In genomic region chr4:46428903-46429499, GRCm38 (mm10) we compare ENCODE assay signal across 17 mouse cellular contexts. TPM values are rescaled to one million over a fixed set of nuclear protein-coding genes. Genes with fewer than 3 reads are reported as not detected.
DNase-seq lines count a peak whose midpoint lies in the region; ATAC-seq and TF ChIP-seq lines count a peak whose summit lies in the region.
"Had no signal": no experiment of that assay in that cellular context is flagged by ENCODE, and none has a peak within 500 bp of the region (broad histone marks: within the 10 kb centered on the region; RNA-seq: fewer than 3 reads in every experiment).

No protein-coding gene starts in this region.

- no peak overlapping the region for H3K4me3 ChIP-seq in midbrain, embryonic 16.5 days (ENCODE audit: low read depth, low read length)
- H3K4me3 ChIP-seq in midbrain, embryonic 11.5 days (ENCODE audit: low read depth, low read length) = no peak overlapping the region
- no peak overlapping the region for H3K4me3 ChIP-seq in forebrain, embryonic 13.5 days
- no peak overlapping the region for H3K4me3 ChIP-seq in olfactory bulb, adult 2 months (ENCODE audit: insufficient read depth, low read depth, low read length)
- H3K4me3 ChIP-seq: limb, embryonic 13.5 days had no signal

- H3K9ac ChIP-seq in midbrain, embryonic 16.5 days (ENCODE audit: low read depth, low read length) = no peak overlapping the region
- H3K9ac ChIP-seq in midbrain, embryonic 11.5 days (ENCODE audit: low read length) = no peak overlapping the region
- no peak overlapping the region for H3K9ac ChIP-seq in forebrain, embryonic 13.5 days
- H3K9ac ChIP-seq: hindbrain, embryonic 14.5 days; limb, embryonic 13.5 days had no signal

- H3K4me2 ChIP-seq in midbrain, embryonic 16.5 days (ENCODE audit: low read length) = no peak overlapping the region
- H3K4me2 ChIP-seq in midbrain, embryonic 11.5 days = no peak overlapping the region
- peak overlapping the region; percentile 37 for H3K4me2 ChIP-seq in forebrain, embryonic 13.5 days
- H3K4me2 ChIP-seq: hindbrain, embryonic 14.5 days; limb, embryonic 13.5 days had no signal

- H3K36me3 ChIP-seq in midbrain, embryonic 16.5 days (ENCODE audit: control insufficient read depth, insufficient read depth, low read length) = no peaks in the 10 kb centered on the region
- H3K36me3 ChIP-seq in midbrain, embryonic 11.5 days (ENCODE audit: control insufficient read depth, insufficient read depth, low read length) = no peaks in the 10 kb centered on the region
- H3K36me3 ChIP-seq in forebrain, embryonic 13.5 days (ENCODE audit: poor library complexity, severe bottlenecking) = no peaks in the 10 kb centered on the region
- H3K36me3 ChIP-seq: limb, embryonic 13.5 days had no signal

- H3K9me3 ChIP-seq in midbrain, embryonic 16.5 days (replicated peaks; ENCODE audit: control insufficient read depth, low read length, poor library complexity, severe bottlenecking) = no peaks in the 10 kb centered on the region
- H3K9me3 ChIP-seq in midbrain, embryonic 11.5 days (ENCODE audit: control insufficient read depth, low read length) = no peaks in the 10 kb centered on the region
- no peaks in the 10 kb centered on the region for H3K9me3 ChIP-seq in forebrain, embryonic 13.5 days (replicated peaks)
- H3K9me3 ChIP-seq: limb, embryonic 13.5 days had no signal

- 0 out of 2 replicates have a peak overlapping the region, but pooled peaks have one; percentile 9 for H3K27ac ChIP-seq in midbrain, embryonic 16.5 days (ENCODE audit: low read length)
- H3K27ac ChIP-seq in midbrain, embryonic 11.5 days (ENCODE audit: low read depth, low read length) = no peak overlapping the region
- peak overlapping the region; percentile 81 for H3K27ac ChIP-seq in forebrain, embryonic 13.5 days
- peak overlapping the region; percentile 88 for H3K27ac ChIP-seq in olfactory bulb, adult 2 months (ENCODE audit: insufficient read depth, low read depth, low read length)
- H3K27ac ChIP-seq: hindbrain, embryonic 14.5 days; limb, embryonic 13.5 days had no signal

- TF ChIP-seq POLR2A in olfactory bulb, adult 2 months (IDR thresholded peaks at IDR 0.05; ENCODE audit: insufficient read depth, low read depth, low read length) = no peak

- no peaks in the 10 kb centered on the region for H3K27me3 ChIP-seq in midbrain, embryonic 16.5 days (ENCODE audit: control insufficient read depth, insufficient read depth, low read depth, low read length)
- no peaks in the 10 kb centered on the region for H3K27me3 ChIP-seq in midbrain, embryonic 11.5 days (ENCODE audit: control insufficient read depth, insufficient read depth, low read length)
- 0 out of 2 replicates have a peak, but pooled peaks cover under 1% of the 10 kb centered on the region for H3K27me3 ChIP-seq in forebrain, embryonic 13.5 days
- H3K27me3 ChIP-seq: limb, embryonic 13.5 days had no signal

- WGBS in midbrain, embryonic 16.5 days = 43% methylated on average over 10 of the region's 10 CpGs
- WGBS in midbrain, embryonic 11.5 days = 70% methylated on average over 10 of the region's 10 CpGs
- WGBS in forebrain, embryonic 13.5 days = 17% methylated on average over 10 of the region's 10 CpGs
- 21% methylated on average over 10 of the region's 10 CpGs for WGBS in olfactory bulb, adult 2 months

- no peak for TF ChIP-seq CTCF in olfactory bulb, adult 2 months (IDR thresholded peaks at IDR 0.05; ENCODE audit: insufficient read depth, low read depth, low read length)

- DNase-seq in layer of hippocampus, adult 9-11 months = peak; percentile 14
- no peak for DNase-seq in layer of hippocampus, postnatal 25 days (ENCODE audit: extremely low spot score in 1 of 2, low spot score in 1 of 2)
- DNase-seq in midbrain, embryonic 11.5 days (ENCODE audit: low spot score, missing footprints) = no peak
- DNase-seq in ovary, postnatal 14 days (ENCODE audit: low spot score) = no peak
- DNase-seq: cerebellum, adult 11 months; cerebellum, postnatal 25 days; gastrocnemius, postnatal 14 days; kidney, adult 11 months; kidney, postnatal 10 days; lung, postnatal 10 days had no signal

- no peak for ATAC-seq in midbrain, embryonic 16.5 days
- no peak for ATAC-seq in midbrain, embryonic 11.5 days (ENCODE audit: low FRiP score)
- ATAC-seq in forebrain, embryonic 13.5 days = peak; percentile 95

- 0 out of 2 replicates have a peak, but pooled peaks cover 2% of the 10 kb centered on the region for H3K4me1 ChIP-seq in midbrain, embryonic 16.5 days (ENCODE audit: control insufficient read depth, insufficient read depth, low read length)
- H3K4me1 ChIP-seq in midbrain, embryonic 11.5 days (ENCODE audit: control insufficient read depth, insufficient read depth, low read length) = no peaks in the 10 kb centered on the region
- peaks cover 17% of the 10 kb centered on the region for H3K4me1 ChIP-seq in forebrain, embryonic 13.5 days
- peaks cover 3% of the 10 kb centered on the region for H3K4me1 ChIP-seq in olfactory bulb, adult 2 months (ENCODE audit: control insufficient read depth, insufficient read depth, low read length)
- H3K4me1 ChIP-seq: limb, embryonic 13.5 days had no signal

RNA-seq across cellular contexts. Expression of gene Hemgn, which starts 15.7 kb away (rescaled TPM):
- total RNA-seq in layer of hippocampus, postnatal 25 days (2021) = not detected
- polyA plus RNA-seq in midbrain, embryonic 16.5 days (2015; fragmentation: Nextera tagmentation; extraction: Ambion mirVana) = not detected in 2 replicates
- polyA plus RNA-seq in midbrain, embryonic 11.5 days (2014; fragmentation: Nextera tagmentation; extraction: Ambion mirVana) = 20.4 and 20.5 TPM in 2 replicates
- 0.09 and 0.77 TPM in 2 replicates for polyA plus RNA-seq in forebrain, embryonic 13.5 days (2015; fragmentation: Nextera tagmentation; extraction: Ambion mirVana)
- not detected in 2 replicates for polyA plus RNA-seq in olfactory bulb, adult 2 months (2012; ENCODE audit: insufficient read depth, insufficient read length, low replicate concordance, missing spikeins)
- total RNA-seq: gastrocnemius, postnatal 14 days; left cerebral cortex, adult 18-20 months had no signal
- polyA plus RNA-seq: C2C12 had no signal

RNA-seq across cellular contexts. Expression of gene Anp32b, which starts 21.7 kb away (rescaled TPM):
- total RNA-seq in layer of hippocampus, postnatal 25 days (2021) = 10 to 100 TPM; 48.9 to 53.4 TPM
- polyA plus RNA-seq in midbrain, embryonic 16.5 days (2015; fragmentation: Nextera tagmentation; extraction: Ambion mirVana) = 62.6 and 70.0 TPM in 2 replicates
- polyA plus RNA-seq in midbrain, embryonic 11.5 days (2014; fragmentation: Nextera tagmentation; extraction: Ambion mirVana) = 285 and 311 TPM in 2 replicates
- polyA plus RNA-seq in forebrain, embryonic 13.5 days (2015; fragmentation: Nextera tagmentation; extraction: Ambion mirVana) = 210 and 214 TPM in 2 replicates
- polyA plus RNA-seq in olfactory bulb, adult 2 months (2012; ENCODE audit: insufficient read depth, insufficient read length, low replicate concordance, missing spikeins) = not detected in 2 replicates

RNA-seq across cellular contexts. Expression of gene Trmo, which starts 39.8 kb away (rescaled TPM):
- 1 to 10 TPM; 3.9 to 5.5 TPM for total RNA-seq in layer of hippocampus, postnatal 25 days (2021)
- 8.6 and 9.0 TPM in 2 replicates for polyA plus RNA-seq in midbrain, embryonic 16.5 days (2015; fragmentation: Nextera tagmentation; extraction: Ambion mirVana)
- 11.9 and 13.8 TPM in 2 replicates for polyA plus RNA-seq in midbrain, embryonic 11.5 days (2014; fragmentation: Nextera tagmentation; extraction: Ambion mirVana)
- polyA plus RNA-seq in forebrain, embryonic 13.5 days (2015; fragmentation: Nextera tagmentation; extraction: Ambion mirVana) = 11.1 and 11.4 TPM in 2 replicates
- not detected in 2 replicates for polyA plus RNA-seq in olfactory bulb, adult 2 months (2012; ENCODE audit: insufficient read depth, insufficient read length, low replicate concordance, missing spikeins)

Comparison
In these comparisons a context has a peak if more than half of its experiments do, and no peak if none do; other contexts are left out.
1. RNA of gene Anp32b, which starts 21.7 kb away (polyA plus RNA-seq): 285 to 311 TPM in midbrain, embryonic 11.5 days, 210 to 214 TPM in forebrain, embryonic 13.5 days and 62.6 to 70.0 TPM in midbrain, embryonic 16.5 days; not detected in olfactory bulb, adult 2 months; every median in the first group is over 10 times any median in the second.